Mouse (Mus musculus) gastrocnemius, postnatal 10 days (tissue): ENCODE data around the gene 1810046K07Rik. TPM values are rescaled to one million over a fixed set of nuclear protein-coding genes. Genes with fewer than 3 reads are reported as not detected.
A peak's percentile ranks its signal among the peaks of the same experiment; 100 is the strongest.

ENCODE experiments used
- DNase-seq: peaks from one replicate; pipeline ENCODE4 v3.0.0; 2021; ENCODE audit warnings: mixed read lengths
- long read RNA-seq, 2 experiments: library from polyadenylated mRNA; stranded (forward); transcript quantifications; one replicate each; pipeline ENCODE4 v2.0.0; 2021
- total RNA-seq, 2 experiments: library from RNA; stranded (reverse); gene quantifications; 2 replicates each; pipeline ENCODE4 v1.2.3; 2021

The 1810046K07Rik gene
- not detected for total RNA-seq
- long read RNA-seq, experiment 1: 0 reads
- long read RNA-seq, experiment 2: 0 reads

DNA sequence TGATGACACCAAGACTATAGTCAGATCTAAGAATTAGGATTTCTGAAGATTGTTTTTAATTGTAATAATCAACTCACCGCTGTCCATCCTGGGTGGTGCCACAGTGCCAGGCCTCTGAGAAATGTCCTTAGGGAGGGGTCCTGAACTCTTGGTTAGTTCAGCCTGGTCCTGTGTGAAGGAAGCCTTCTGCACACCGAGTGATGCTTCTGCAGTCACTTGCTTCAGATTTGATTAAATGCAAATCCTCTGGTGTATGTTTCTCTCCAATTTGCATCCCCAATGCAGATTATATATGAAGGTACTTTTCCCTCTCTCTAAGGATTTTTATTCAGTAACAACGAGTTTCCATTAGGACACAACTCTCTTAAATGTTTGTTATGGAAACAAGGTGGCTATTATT lies at the start of gene 1810046K07Rik:
Gene 1810046K07Rik, minus strand, starts transcription at position 187 of the 400 bp plus-strand sequence.
- no peak for DNase-seq

DNA sequence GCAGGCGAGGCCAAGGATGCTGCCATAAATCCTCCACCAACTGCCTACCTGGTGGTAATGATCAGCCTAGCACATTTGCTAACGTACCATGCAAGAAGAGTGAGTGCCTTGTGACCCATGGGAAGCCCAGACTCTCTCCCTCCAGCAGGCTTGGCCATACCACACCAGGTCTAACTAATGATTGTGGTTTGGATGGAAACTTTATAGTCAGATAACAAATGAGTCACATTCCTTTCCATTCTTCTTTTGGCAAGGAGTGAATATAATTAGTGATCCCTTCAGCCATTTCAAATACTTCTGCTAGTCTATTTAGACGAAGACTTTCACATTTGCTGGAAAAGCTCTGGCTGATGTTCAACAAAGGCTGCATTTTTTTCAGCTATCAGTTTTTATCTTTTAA lies 40.8 kb upstream of the 1810046K07Rik start:
- DNase-seq: no peak

DNA sequence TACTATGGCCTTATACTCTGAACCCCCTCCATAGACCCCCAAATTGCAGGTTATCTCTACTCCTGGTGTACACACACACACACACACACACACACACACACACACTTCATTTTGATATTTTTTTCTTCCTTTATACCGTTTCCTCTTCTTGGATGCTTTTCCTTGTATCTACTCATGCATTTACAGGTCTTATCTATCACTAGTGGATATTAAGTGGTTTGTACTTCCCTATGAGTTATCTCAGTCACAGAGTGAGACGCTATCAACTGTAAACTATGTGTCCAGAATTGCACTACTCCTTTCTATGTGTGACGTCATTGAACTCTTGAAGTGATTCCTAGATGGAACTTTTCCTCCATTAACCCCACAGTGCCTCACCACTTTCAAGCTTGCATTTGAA lies 38.4 kb upstream of the 1810046K07Rik start:
- DNase-seq: no peak

DNA sequence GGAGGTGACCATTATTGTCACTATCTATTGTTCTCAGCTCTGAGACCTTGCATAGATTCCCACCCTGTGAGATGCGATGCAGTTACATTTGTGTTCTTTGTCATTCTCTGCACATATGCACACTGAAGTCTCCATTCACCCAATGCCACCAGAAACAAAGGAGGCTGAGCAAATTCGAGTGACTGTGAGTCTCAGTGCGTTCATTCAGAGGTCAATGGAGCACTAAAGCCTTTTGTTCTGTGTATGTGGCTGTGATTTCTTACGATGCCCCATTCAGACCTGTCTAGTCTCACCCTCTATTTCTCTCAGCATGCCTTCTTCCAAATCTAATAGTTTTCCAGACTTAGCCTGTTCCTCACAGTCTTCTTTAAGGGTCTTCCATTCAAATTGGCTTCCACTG lies 35.3 kb upstream of the 1810046K07Rik start:
- no peak for DNase-seq

DNA sequence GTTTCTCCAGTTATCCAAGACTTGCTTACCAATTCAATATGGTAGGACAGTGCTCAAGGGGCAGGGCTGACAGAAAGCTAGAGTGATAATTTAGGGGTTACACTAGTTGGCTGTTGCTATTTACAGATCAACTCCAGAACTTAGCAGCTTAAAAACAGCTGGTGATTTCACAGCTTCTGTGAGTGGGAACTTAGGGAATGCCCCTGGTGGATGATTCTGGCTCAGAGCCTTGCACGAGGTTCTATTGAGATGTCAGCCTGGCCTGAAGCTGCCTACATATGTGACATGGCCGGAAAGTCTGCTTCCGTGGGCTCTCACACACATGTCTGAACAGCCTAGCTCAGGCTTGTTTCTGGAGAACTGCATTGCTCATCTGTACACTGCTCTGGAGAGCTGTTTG lies 24.8 kb upstream of the 1810046K07Rik start:
- no peak for DNase-seq

DNA sequence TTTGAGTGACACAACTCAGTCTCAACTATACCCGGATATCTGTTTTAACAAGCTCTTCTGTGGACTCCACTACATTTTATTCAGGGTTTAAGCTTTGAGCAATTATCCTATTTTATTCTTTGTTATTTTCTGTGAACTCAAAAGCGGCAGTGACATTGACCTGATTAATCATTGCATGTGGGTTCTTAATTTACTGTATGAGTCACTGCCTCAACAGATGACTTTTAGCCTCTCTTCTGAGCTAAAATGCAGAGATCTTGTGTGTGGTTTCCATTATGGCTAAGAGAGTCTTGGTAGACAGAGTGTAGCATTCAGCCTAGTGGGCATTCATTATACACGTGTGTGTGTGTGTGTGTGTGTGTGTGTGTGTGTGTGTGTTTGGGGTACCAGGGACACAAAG lies 24.2 kb upstream of the 1810046K07Rik start:
- no peak for DNase-seq

DNA sequence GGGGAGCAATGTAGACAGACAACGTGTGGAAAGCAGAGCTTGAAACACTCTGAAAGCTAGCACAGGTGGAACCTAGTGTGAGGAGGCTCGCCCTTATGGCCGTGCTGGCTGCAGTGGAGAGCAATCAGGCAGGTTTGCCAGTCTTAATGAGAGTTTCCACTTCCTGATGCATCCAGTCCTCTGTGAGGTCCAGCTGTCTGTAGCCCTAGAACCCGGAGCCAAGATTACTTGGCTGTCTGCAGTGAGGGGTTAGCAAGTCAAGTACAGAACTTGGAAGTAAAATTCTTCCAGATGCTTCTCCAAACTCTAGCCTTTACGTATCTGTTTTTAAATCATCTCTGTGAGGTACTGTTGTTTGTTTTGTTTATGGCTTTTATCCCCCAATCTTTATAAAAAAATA lies 20.7 kb upstream of the 1810046K07Rik start:
- no peak for DNase-seq

DNA sequence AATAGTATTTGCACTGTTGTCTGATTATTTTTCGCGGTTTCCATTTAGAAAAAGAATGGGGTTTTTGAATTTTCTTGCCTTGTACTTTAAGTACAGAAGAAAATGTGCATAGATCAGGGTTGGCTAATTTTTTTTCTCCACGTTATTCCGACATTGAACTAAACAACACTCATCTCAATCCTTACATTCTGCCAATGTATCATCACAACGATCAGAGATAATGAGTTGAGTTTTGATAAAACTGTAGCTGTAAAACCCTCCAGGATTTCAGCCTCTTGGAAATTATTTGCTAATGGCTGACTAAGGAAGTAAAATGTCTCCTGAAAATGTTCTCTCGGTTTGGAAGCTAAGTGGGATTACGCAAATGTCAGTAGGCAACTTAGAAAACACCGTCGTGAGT lies 17.1 kb upstream of the 1810046K07Rik start:
- no peak for DNase-seq

DNA sequence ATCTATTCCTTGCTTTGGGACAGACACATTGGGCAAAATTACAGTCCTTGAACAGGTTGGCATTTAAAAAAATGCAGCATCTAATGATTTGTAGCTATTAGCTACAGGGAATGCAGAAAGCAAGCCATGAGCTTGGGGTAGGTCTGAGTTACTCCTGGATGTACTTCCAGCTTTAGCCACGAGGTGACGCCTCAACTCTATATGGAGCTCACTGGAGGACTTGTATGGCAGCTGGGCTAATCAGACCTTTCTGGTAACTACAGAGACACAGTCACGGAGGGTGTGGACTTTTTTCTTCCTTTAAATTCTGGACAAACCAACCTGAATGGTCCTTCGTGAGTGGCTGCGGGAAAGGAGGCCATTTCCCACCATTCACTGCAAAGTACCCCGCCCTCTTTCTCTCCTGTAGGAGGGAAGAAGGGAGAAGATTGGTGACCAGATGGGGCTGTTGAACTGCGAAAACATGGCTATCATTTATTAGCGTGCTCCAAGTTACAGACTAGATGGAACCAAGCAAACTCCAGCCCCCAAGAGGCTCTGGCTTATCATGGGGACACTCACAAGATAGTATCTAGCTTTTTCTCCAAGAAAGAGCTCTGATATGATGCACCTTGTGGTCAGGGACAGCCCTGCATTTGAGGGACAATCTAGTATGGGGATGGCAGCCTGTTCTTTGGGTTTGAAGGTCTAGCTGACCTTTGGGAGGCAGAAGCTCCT lies 6.7 kb upstream of the 1810046K07Rik start:
- peak; percentile 82 for DNase-seq

DNA sequence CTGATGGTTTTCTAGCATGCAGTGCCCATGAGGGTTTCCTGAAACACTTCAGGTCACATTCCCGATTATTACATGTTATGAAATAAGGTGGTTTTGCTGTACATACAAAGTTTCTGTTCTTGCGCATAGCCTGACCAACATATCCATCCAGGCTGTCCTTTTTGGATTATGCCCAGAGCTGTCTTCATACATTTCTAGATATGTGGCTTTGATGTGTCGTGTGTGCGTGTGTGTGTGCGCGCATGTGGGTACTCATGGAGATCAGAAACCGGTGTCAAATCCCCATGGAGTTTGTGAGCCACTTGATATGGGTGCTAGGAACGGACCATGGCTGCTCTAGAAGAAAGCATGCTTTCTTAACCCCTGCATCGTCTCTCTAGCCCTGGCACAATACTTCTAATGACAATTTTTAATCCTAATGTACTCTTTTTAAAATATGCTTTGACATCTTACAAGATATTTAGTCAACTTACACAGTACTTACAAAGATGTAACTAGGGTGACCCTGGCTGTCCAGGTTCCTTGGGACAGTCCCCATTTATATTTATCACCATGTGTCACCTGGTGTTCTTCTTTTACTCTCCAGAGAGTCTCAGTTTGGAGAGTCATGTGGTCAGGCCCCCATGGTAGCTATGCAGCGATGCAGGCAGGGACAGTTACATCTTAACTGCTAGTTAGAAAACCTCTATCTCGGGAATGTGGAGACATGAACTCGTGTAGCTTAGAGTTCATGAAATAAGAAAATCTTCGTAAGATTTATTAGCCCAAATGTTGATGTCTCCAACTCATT lies 2.9 kb upstream of the 1810046K07Rik start:
- DNase-seq: no peak

DNA sequence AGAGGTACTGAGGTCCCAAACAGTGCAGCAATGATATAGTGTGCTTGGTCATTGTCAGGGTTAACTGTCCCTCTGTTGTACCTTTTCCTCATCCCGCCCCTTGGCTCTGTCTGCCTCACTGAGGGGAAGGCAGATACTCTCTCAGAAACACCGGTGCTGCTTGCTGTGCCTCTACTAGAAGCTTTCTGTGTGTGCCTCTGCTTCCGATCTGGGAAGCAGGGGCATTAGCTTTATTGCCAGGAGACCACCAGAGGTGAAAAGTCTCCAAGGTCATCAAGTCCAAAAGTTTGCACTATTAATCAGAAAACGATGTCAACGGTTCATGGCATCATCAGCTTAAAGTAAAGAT lies 1.2 kb downstream of the 1810046K07Rik start:
- DNase-seq: no peak

DNA sequence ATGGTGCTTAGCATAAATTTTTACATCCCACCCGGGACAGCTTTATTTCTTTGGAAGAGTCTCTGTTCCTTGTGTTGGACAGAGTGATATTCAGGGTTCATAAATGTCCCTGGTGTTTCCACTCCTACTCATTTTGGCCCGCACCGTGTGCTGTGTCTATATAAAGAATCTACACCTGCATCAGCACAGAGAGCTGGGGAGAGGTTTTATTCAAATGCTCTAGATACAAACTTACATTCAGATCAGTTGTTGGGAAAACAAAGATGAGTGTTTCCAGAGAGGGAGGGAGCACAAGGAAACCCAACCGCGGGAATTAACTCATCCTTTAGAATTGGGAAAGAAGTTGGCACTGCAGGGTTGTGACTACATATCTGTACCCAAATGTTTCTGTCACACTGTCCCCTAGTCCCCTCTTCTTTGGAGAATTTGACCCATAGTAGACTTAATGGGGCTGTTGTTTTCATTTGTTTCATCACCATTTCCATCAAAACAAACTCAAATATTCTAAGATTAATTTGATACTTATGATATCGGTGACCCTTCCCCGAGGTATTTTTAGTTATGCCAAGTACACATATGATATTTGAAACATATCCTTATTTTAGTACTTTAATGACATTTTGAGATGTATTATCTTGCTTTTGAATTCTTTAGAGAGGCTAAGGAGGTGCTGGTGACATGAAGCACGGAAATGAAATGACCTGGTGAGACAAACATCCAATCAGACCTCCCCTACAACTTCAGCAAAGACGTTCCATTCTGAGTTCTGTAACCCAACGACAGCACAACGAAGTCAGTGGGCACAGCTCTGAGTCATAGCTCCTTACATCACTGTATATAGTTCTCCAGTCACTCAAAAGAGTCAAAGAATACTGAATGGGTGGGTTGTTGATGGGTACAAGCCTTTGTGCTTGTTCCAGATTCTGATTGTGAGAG lies 1.8 kb downstream of the 1810046K07Rik start:
- DNase-seq: no peak

DNA sequence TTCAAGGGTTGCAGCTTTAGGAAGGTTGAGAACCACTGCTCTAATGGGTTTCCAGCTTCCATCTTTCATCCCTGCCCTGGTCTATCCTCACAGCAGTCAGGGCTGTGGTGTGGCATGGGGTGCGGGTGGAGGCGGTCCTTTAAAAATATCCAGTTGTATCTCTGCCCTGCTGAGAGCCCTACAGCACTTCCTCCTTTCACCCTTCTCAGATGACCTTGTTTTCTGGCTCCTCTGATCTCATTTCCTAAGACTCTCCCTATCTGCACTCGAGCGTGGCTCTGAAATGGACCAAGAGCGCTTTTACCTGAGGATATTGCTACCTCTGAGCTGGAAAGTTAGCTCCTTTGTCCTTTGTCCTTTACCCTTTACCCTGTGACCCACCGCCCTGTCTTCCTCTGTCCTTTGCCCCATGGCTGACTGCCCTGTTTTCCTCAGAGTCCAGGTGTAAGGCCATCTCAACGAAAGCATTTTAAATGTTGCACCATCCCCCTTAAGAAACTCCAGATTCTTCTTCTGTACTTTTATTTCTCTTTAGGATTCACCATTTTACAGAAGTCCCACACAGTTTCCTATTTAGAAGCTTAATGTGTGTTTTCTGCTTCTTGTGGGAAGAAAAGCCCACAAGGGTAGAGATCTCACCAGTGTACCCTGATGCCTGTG lies 4.2 kb downstream of the 1810046K07Rik start:
- DNase-seq: no peak

DNA sequence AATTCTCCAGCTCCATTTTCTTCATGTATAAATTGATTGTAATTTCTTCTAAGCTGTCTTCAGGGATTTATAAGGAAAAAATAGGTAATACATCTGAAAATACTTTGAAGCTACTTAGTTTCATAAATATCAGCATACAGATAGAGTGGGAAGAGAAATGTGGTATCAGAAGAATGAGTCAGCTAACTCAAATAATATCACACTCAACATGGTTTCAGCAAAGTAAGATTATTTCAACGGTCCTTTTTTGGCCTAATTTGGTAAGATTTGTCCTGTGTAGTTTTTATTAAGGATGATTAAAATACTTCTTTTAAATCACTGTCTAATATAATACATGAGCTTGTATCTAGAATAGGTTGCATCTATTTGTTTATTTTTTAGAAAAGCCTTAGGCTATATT lies 8.6 kb downstream of the 1810046K07Rik start:
- DNase-seq: no peak

DNA sequence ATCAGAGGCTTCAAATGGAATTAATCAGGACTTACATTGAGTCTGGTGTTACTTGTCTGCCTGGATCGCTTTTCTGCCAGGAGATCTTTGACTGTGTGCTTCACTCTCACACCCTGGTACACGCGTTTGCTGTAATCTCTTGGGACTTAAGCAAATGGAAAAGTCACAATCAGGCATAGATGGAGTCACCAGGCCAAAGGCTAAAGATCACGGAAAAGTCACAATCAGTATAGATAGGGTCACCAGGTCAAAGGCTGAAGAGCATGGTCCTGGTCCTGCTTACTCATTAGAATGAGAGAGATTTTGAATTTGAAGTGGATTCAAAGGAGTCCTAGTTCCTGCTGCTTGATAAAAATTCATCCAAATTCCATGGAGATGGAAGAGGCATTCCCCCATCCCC lies 10.5 kb downstream of the 1810046K07Rik start:
- DNase-seq: no peak

DNA sequence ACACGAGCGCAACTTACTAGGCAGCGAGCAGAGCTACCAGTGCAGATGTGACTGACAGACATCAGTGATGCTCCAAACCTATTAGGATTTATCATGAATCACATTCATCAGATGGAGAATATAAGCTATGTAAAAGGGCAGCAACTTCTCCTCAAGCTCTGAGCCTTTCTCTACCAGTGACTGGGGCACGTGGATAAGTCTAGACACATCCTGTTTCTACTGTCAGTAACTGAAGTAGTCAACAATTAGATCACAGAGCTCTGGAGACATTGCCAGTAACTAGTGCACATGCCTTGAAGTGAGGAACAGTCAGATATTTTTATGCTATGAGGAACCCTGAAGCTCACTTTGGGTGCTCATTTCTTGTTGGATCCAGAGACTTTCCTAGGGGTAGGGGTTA lies 11.4 kb downstream of the 1810046K07Rik start:
- DNase-seq: no peak

DNA sequence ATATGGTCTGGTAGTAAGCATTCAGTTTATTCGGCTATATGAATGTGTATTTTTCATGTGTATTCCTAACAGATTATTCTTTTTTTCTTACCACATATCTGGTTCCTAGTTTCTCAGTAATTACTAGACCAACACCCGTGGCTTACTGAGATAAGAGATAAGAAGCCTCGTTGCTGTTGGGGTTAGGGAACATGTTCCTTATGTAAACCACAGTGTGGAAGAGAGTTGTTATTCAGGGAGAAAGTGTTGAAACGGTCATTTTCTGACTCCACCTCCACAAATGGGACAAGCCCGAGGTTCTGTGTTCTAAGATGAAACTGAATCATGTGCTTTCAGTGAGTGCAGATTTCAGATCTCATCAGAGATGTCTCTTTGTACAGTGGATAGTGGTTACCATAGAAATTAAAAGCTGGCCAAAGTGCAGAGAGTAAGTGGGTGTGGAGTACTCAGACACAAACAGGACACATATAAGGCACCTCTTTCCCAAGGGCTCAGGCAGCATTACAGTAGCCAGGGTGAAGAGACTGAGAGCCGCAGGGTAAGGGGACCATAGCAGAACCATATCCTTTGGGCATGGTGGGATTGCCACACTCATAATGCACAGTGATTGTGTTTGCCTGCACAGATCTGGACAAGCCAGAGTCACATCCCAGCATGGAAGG lies 13.2 kb downstream of the 1810046K07Rik start:
- no peak for DNase-seq

DNA sequence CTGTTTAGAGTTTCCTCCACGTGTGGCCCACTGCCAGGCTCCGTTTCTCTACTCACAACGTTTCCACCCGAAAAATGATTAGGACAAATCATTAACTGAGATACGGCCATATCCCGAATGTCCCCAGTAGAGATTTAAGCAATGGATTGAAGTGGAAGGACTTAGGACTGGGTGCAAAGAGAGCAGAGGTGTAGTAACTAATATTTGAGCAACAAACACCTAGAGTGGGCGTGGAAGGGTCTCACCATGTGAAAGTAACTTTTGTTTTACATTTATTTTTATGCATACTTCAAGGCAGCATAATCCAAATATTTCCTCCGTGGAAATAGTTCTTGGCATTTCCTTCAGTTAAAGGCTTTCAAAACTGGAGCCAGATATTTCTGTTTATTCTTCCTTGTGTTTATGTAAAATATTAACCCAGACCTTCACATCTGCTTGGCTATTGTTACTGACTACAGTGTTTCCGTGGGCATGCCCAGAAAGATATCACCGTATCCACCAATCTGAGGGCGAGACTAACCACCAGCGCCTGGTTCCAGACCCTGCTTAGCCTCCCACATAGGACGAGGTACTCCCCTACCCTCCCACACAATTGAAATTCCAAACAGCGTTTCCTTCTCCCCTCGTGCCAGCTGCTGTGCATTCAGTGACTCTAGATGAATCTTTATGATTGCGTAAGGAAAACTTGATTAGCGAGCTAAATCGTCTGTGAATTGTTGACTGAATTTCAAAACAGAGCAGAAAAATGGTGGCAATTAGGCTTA lies 16.0 kb downstream of the 1810046K07Rik start:
- DNase-seq: no peak

DNA sequence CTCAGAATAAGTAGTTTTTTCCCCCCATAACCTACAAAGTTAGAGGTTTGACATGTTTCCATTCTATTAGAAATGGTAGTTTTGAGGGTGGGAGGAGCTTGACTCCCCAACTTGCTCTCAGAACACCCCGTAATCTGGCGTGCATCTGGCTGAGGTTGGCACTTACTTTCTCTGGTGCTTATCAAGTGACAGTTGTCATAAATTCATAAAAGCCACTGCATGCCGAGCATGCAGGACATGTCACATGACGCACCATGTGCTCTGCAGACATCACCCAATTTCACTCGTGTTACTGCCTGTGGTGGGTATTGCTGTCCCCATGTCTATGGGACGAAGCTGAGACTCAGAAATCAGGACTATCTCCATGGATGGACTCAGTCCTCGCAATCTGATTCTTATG lies 18.2 kb downstream of the 1810046K07Rik start:
- DNase-seq: no peak

DNA sequence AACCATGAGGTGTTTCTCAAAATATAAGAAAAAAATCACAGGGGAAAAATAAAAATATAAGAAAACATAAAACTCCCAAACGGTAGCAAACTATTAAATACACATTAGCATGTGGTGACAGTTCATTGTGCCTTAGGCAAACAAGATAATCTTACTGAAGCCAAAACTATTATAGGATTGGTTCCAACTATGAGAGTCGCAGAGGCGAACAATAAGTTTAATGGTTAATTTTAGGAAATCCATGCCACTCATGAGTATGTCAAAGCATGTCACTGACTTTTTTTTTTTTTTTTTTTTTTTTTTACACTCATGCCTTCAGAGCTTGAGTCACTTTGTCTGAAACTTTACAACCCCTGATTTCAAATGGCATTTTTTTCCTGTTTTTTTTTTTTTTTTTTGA lies 22.4 kb downstream of the 1810046K07Rik start:
- DNase-seq: no peak

DNA sequence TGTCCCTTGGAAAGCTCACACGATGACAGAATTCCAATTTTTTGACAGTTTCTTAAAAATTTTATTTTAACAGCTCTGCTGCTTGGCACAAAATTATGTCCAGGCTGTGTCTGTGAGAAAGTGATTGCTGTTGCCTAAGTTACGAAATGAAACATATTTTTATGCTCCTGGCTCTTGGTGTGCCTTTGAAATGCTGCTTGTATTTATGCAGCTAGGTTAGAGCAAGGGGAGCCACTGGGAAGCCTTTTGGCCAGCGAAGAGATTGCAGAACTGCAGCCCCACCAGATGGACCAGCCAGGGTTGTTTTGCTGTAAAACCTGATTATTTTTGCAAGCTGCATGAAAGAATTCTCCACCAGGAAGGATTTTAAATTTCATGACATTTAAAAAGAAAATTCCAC lies 23.6 kb downstream of the 1810046K07Rik start:
- no peak for DNase-seq
